Mouse (Mus musculus): ENCODE results near the gene Rptor. TPM values are rescaled to one million over a fixed set of nuclear protein-coding genes. Genes with fewer than 3 reads are reported as not detected.

Gene Rptor
- polyA plus RNA-seq, 1 experiment from 2014 or later = 12.6 TPM

- Histone ChIP-seq H3K36me3 (ENCODE audit: control insufficient read depth, insufficient read depth, low read length) (no peaks in the 10 kb centered on the region), H3K4me2 (ENCODE audit: low read depth) (no peak overlapping the region), H3K9me3 (ENCODE audit: control insufficient read depth, low read length) (no peaks in the 10 kb centered on the region), H3K27me3 (ENCODE audit: control insufficient read depth, insufficient read depth, low read length) (no peaks in the 10 kb centered on the region), H3K4me1 (ENCODE audit: control insufficient read depth, insufficient read depth, low read length) (peaks cover 7% of the 10 kb centered on the region; the same call in 1 of the 2 replicates), H3K4me3 (ENCODE audit: low read depth, low read length) (no peak overlapping the region), H3K27ac (ENCODE audit: low read depth, low read length) (no peak overlapping the region), H3K9ac (ENCODE audit: low read length) (no peak overlapping the region)
- 74% methylated on average over 4 of the region's 4 CpGs for WGBS
- DNase-seq (ENCODE audit: low spot score) (no peak), ATAC-seq (ENCODE audit: insufficient read depth, low FRiP score, low TSS enrichment) (no peak)
These were observed 345.6 kb downstream of the Rptor start for GRCm38 (mm10) chr11:119948305-119948704.

GRCm38 (mm10) chr11:119948803-119949202 lies 346.1 kb downstream of the Rptor start:
- no peak overlapping the region for H3K27ac ChIP-seq (ENCODE audit: low read depth, low read length)
- no peak overlapping the region for H3K9ac ChIP-seq (ENCODE audit: low read length)
- WGBS = 97% methylated on average over 1 of the region's 2 CpGs
- no peaks in the 10 kb centered on the region for H3K9me3 ChIP-seq (ENCODE audit: control insufficient read depth, low read length)
- no peaks in the 10 kb centered on the region for H3K36me3 ChIP-seq (ENCODE audit: control insufficient read depth, insufficient read depth, low read length)
- H3K27me3 ChIP-seq (ENCODE audit: control insufficient read depth, insufficient read depth, low read length) = no peaks in the 10 kb centered on the region
- DNase-seq (ENCODE audit: low spot score) (no peak), ATAC-seq (ENCODE audit: insufficient read depth, low FRiP score, low TSS enrichment) (no peak)
- H3K4me2 ChIP-seq (ENCODE audit: low read depth) = no peak overlapping the region
- peaks cover 2% of the 10 kb centered on the region; the same call in 1 of the 2 replicates for H3K4me1 ChIP-seq (ENCODE audit: control insufficient read depth, insufficient read depth, low read length)
- no peak overlapping the region for H3K4me3 ChIP-seq (ENCODE audit: low read depth, low read length)

Other genes with a start within 250 kb of the Rptor start
- gene Sgsh, start 247.4 kb upstream of the Rptor start, polyA plus RNA-seq (2014; fragmentation: Nextera tagmentation; extraction: Ambion mirVana) = 5.2 and 6.7 TPM in 2 replicates
- gene Slc26a11, start 247.3 kb upstream of the Rptor start, polyA plus RNA-seq (2014; fragmentation: Nextera tagmentation; extraction: Ambion mirVana) = 4.3 and 5.2 TPM in 2 replicates
- 1.8 and 1.9 TPM in 2 replicates for gene Rnf213, start 209.8 kb upstream of the Rptor start, polyA plus RNA-seq (2014; fragmentation: Nextera tagmentation; extraction: Ambion mirVana)
- 13.9 and 18.1 TPM in 2 replicates for gene Endov, start 111.6 kb upstream of the Rptor start, polyA plus RNA-seq (2014; fragmentation: Nextera tagmentation; extraction: Ambion mirVana)
- 8.3 and 9.2 TPM in 2 replicates for gene Nptx1, start 55.2 kb upstream of the Rptor start, polyA plus RNA-seq (2014; fragmentation: Nextera tagmentation; extraction: Ambion mirVana)

All from neural tube, embryonic 11.5 days (tissue).